9 mouse cellular contexts compared by ENCODE assay signal in the genomic region with DNA sequence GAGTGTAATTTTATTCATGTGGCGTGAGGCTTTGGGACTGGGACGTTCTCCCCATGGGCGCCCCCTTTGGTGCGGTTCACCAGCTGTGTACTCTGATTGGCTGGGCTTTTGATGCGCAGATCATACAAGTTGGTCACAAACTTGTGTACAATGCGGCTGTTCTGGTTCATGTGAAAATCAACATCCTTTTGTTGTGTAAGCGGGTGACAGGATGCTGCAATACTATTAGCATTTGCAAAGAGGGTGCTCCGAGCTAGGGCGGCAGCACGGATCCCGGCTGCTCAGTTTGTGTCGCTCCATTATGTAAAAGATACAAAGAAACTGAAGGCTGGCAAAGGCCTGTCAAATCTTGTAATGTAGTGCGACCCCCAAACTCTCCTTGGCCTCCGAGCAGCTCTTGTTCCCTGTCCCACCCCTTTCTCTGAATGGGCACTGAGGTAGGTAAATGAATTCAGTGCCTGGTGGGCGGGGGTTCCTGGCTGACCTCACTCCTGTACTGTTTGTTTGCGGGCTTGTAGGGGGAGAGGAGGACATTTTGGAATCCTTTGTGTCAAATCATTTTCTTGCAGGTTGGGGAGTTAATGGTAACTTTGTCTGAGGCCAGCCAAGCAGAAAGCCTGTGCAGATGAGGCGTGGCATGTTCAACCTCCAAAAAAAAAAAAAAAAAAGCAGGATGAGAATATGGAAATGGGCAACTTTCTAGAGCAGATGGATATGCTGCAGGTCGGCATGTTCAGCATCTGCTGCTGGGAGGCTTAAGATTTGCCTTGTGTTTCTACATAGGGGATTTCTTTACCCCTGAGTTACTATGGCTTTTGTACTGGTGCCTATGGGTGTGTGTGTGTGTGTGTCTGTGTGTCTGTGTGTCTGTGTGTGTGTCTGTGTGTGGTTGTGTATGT.
DNase-seq lines count a peak whose midpoint lies in the region; ATAC-seq and TF ChIP-seq lines count a peak whose summit lies in the region.
"Had no signal": no experiment of that assay in that cellular context is flagged by ENCODE, and none has a peak within 500 bp of the region (broad histone marks: within the 10 kb centered on the region; RNA-seq: fewer than 3 reads in every experiment).

No protein-coding gene starts in this region.

- no peak for TF ChIP-seq POLR2A in heart, adult 2 months (IDR thresholded peaks at IDR 0.05; ENCODE audit: insufficient read depth, low read depth, low read length)

- 20% methylated on average over 18 of the region's 18 CpGs for WGBS in heart, embryonic 13.5 days
- WGBS in heart, adult 2 months: 25% methylated on average over 18 of the region's 18 CpGs
- WGBS in heart, embryonic 15.5 days: 22% methylated on average over 18 of the region's 18 CpGs
- 2% methylated on average over 18 of the region's 18 CpGs for WGBS in midbrain, embryonic 16.5 days

- H3K9ac ChIP-seq in heart, embryonic 13.5 days: peak overlapping the region; percentile 62
- no peak overlapping the region for H3K9ac ChIP-seq in heart, adult 2 months (ENCODE audit: low read depth, low read length)
- 0 out of 2 replicates have a peak overlapping the region, but pooled peaks have one; percentile 28 for H3K9ac ChIP-seq in heart, embryonic 15.5 days
- peak overlapping the region; percentile 52; the same call in 1 of the 2 replicates for H3K9ac ChIP-seq in midbrain, embryonic 16.5 days (ENCODE audit: low read depth, low read length)

- no peak for TF ChIP-seq CTCF in heart, adult 2 months (IDR thresholded peaks at IDR 0.05)

- no peaks in the 10 kb centered on the region for H3K9me3 ChIP-seq in heart, embryonic 13.5 days
- no peaks in the 10 kb centered on the region for H3K9me3 ChIP-seq in heart, embryonic 15.5 days (replicated peaks)
- no peaks in the 10 kb centered on the region for H3K9me3 ChIP-seq in midbrain, embryonic 16.5 days (replicated peaks; ENCODE audit: control insufficient read depth, low read length, poor library complexity, severe bottlenecking)

- peak overlapping the region; percentile 38 for H3K4me3 ChIP-seq in heart, embryonic 13.5 days
- H3K4me3 ChIP-seq in heart, adult 2 months: no peak overlapping the region
- H3K4me3 ChIP-seq in heart, embryonic 15.5 days: peak overlapping the region; percentile 30
- peak overlapping the region; percentile 27 for H3K4me3 ChIP-seq in midbrain, embryonic 16.5 days (ENCODE audit: low read depth, low read length)

- H3K27me3 ChIP-seq in heart, embryonic 13.5 days (replicated peaks): peaks cover 3% of the 10 kb centered on the region; the same call in 1 of the 2 replicates
- H3K27me3 ChIP-seq in heart, adult 2 months (ENCODE audit: control insufficient read depth, insufficient read depth, low read length): no peaks in the 10 kb centered on the region
- H3K27me3 ChIP-seq in heart, embryonic 15.5 days: no peaks in the 10 kb centered on the region
- peaks cover 35% of the 10 kb centered on the region for H3K27me3 ChIP-seq in midbrain, embryonic 16.5 days (ENCODE audit: control insufficient read depth, insufficient read depth, low read depth, low read length)
- H3K27me3 ChIP-seq: Patski had no signal

- TF ChIP-seq EP300 in heart, adult 2 months (IDR thresholded peaks at IDR 0.05; ENCODE audit: insufficient read depth, low read depth, low read length): no peak

- peaks cover 4% of the 10 kb centered on the region; the same call in 1 of the 2 replicates for H3K36me3 ChIP-seq in heart, embryonic 13.5 days
- H3K36me3 ChIP-seq in heart, adult 2 months (ENCODE audit: control insufficient read depth, insufficient read depth, low read length): no peaks in the 10 kb centered on the region
- peaks cover 4% of the 10 kb centered on the region; the same call in 1 of the 2 replicates for H3K36me3 ChIP-seq in heart, embryonic 15.5 days
- no peaks in the 10 kb centered on the region for H3K36me3 ChIP-seq in midbrain, embryonic 16.5 days (ENCODE audit: control insufficient read depth, insufficient read depth, low read length)

- H3K79me2 ChIP-seq in heart, adult 2 months (replicated peaks; ENCODE audit: control insufficient read depth, insufficient read depth, low read length): no peaks in the 10 kb centered on the region

- peak overlapping the region; percentile 69 for H3K4me2 ChIP-seq in heart, embryonic 13.5 days
- H3K4me2 ChIP-seq in heart, embryonic 15.5 days: peak overlapping the region; percentile 57
- peak overlapping the region; percentile 51 for H3K4me2 ChIP-seq in midbrain, embryonic 16.5 days (ENCODE audit: low read length)

- DNase-seq in heart, adult 2 months: no peak
- peak; percentile 7 for DNase-seq in T-cell, adult 2 months (ENCODE audit: low spot score)
- peak; percentile 43 to 46 for DNase-seq in left cerebral cortex, postnatal 25 days (ENCODE audit: low spot score in 2 of 2)
- DNase-seq in thymus, postnatal 4 days: peak; percentile 55
- DNase-seq in urinary bladder, postnatal 25 days (ENCODE audit: low spot score): no peak

- peaks cover 7% of the 10 kb centered on the region for H3K4me1 ChIP-seq in heart, embryonic 13.5 days
- no peaks in the 10 kb centered on the region for H3K4me1 ChIP-seq in heart, adult 2 months (ENCODE audit: control insufficient read depth, insufficient read depth, low read length)
- H3K4me1 ChIP-seq in heart, embryonic 15.5 days (replicated peaks): peaks cover 7% of the 10 kb centered on the region; the same call in 1 of the 2 replicates
- peaks cover 6% of the 10 kb centered on the region for H3K4me1 ChIP-seq in midbrain, embryonic 16.5 days (ENCODE audit: control insufficient read depth, insufficient read depth, low read length)

- no peak overlapping the region for H3K27ac ChIP-seq in heart, embryonic 13.5 days (replicated peaks)
- H3K27ac ChIP-seq in heart, adult 2 months: no peak overlapping the region
- H3K27ac ChIP-seq in heart, embryonic 15.5 days: no peak overlapping the region
- H3K27ac ChIP-seq in midbrain, embryonic 16.5 days (ENCODE audit: low read length): no peak overlapping the region

- intact Hi-C loops in heart, adult 2 months (cut with DNase I): no loop called here
- intact Hi-C loops in left cerebral cortex, postnatal 25 days (cut with DNase I): loop anchor here (10.0 kb wide), 1 partner anchor 407 kb away; the partner anchor contains the start of gene Hes1

- no peak for ATAC-seq in heart, embryonic 13.5 days (ENCODE audit: extremely low read depth, insufficient number of reproducible peaks, low FRiP score, low TSS enrichment)
- ATAC-seq in heart, embryonic 15.5 days (replicated peaks; ENCODE audit: insufficient number of reproducible peaks, insufficient read depth, low FRiP score, low read depth): no peak
- peak; percentile 76 for ATAC-seq in midbrain, embryonic 16.5 days
- ATAC-seq: Patski had no signal

Comparison
In these comparisons a context has a peak if more than half of its experiments do, and no peak if none do; other contexts are left out.
1. DNase-seq: peak in T-cell, adult 2 months (single experiment), left cerebral cortex, postnatal 25 days (2 of 2) and thymus, postnatal 4 days (single experiment); none in heart, adult 2 months (0 of 2) and urinary bladder, postnatal 25 days (single experiment).
2. Peak in every context shown above with its lines, with median percentiles within 50 percentile points of each other: H3K4me2 ChIP-seq.